Mouse (Mus musculus) ES-E14 (cell line): Measurements from ENCODE around the gene Samd1.
"Not testable (repeated sequence)": the region's sequence is repeated elsewhere in the genome, so short reads cannot be mapped to it uniquely, and the experiment has no call there.

Experiments used
- CHD2 ChIP-seq: IDR thresholded peaks from 2 replicates; pipeline ENCODE4 v1.6.1; 2014; ENCODE audit warnings: mild to moderate bottlenecking, low read depth, low read length, inconsistent platforms
- MAFK ChIP-seq: IDR thresholded peaks from 2 replicates; pipeline ENCODE4 v1.6.1; 2014; ENCODE audit warnings: mild to moderate bottlenecking, low read depth, low read length, inconsistent platforms; ENCODE audit not compliant: insufficient read depth
- ZC3H11A ChIP-seq: IDR thresholded peaks from 2 replicates; pipeline ENCODE4 v1.6.1; 2012; ENCODE audit warnings: low read depth, mild to moderate bottlenecking, inconsistent platforms, low read length, borderline replicate concordance

- not testable (repeated sequence) for TF ChIP-seq ZC3H11A, MAFK, CHD2
Observed at GRCm38 (mm10) chr8:83983222-83983621, 14.2 kb upstream of the Samd1 start.
